Mouse (Mus musculus) lung, embryonic 16.5 days (tissue): ENCODE measurements around the gene Mphosph9. TPM values are rescaled to one million over a fixed set of nuclear protein-coding genes. Genes with fewer than 3 reads are reported as not detected.
"Not testable (repeated sequence)": the region's sequence is repeated elsewhere in the genome, so short reads cannot be mapped to it uniquely, and the experiment has no call there.

Source experiments
- ATAC-seq: fragments of 200-750 bp; cut with Nextera tagmentation; 2 replicates; pipeline ENCODE4 v1.8.0; 2017; ENCODE audit warnings: low read depth, mild to moderate bottlenecking, moderate library complexity
- H3K27ac ChIP-seq: fragments of 300-500 bp; sonication (generic); 2 replicates; pipeline ENCODE4 v1.5.1; 2014; ENCODE audit warnings: mild to moderate bottlenecking, control low read depth, low read length
- H3K27me3 ChIP-seq: fragments of 300-500 bp; sonication (generic); 2 replicates; pipeline ENCODE4 v1.6.1; 2014; ENCODE audit warnings: low read depth, low read length, mixed read lengths; ENCODE audit not compliant: control insufficient read depth, insufficient read depth
- H3K36me3 ChIP-seq: fragments of 300-500 bp; sonication (generic); 2 replicates; pipeline ENCODE4 v1.6.1; 2014; ENCODE audit warnings: low read length; ENCODE audit not compliant: control insufficient read depth, insufficient read depth
- H3K4me1 ChIP-seq: fragments of 300-500 bp; sonication (generic); replicated peaks from 2 replicates; pipeline ENCODE4 v1.6.1; 2014; ENCODE audit warnings: low read length, mixed read lengths; ENCODE audit not compliant: control insufficient read depth, insufficient read depth
- H3K4me2 ChIP-seq: fragments of 300-500 bp; sonication (generic); 2 replicates; pipeline ENCODE4 v1.6.1; 2014; ENCODE audit warnings: low read depth, low read length, control low read depth
- H3K4me3 ChIP-seq: fragments of 300-500 bp; sonication (generic); 2 replicates; pipeline ENCODE4 v1.5.1; 2014; ENCODE audit warnings: mild to moderate bottlenecking, low read length, control low read depth
- H3K9ac ChIP-seq: fragments of 300-500 bp; sonication (generic); 2 replicates; pipeline ENCODE4 v1.6.1; 2014; ENCODE audit warnings: low read length, control low read depth
- H3K9me3 ChIP-seq: fragments of 300-500 bp; sonication (generic); 2 replicates; pipeline ENCODE4 v1.6.1; 2016; ENCODE audit warnings: low read length; ENCODE audit not compliant: control insufficient read depth
- WGBS: fragments of 180-500 bp; shearing (Covaris S2); extraction: QIAGEN DNeasy Blood & Tissue Kit; methylation state at CpG from one replicate; pipeline ENCODE4 v1.1.7; 2014; 5-methylcytosine and 5-hydroxymethylcytosine counted together
- polyA plus RNA-seq: library from polyadenylated mRNA; unstranded; fragments of >200 nt; fragmentation: Nextera tagmentation; extraction: Ambion mirVana; gene quantifications from 2 replicates; pipeline ENCODE4 v1.2.1, GENCODE M21; 2015

Mphosph9 gene
- polyA plus RNA-seq, 1 experiment from 2014 or later, result 15.1 TPM

GRCm38 (mm10) chr5:124350350-124350749 is 22.6 kb upstream of the Mphosph9 start:
- no peak overlapping the region for H3K4me3 ChIP-seq
- H3K9ac ChIP-seq, result 0 out of 2 replicates have a peak overlapping the region, but pooled peaks have one; percentile 24
- peaks cover 29% of the 10 kb centered on the region for H3K36me3 ChIP-seq
- peaks cover 19% of the 10 kb centered on the region for H3K4me1 ChIP-seq
- ATAC-seq, result no peak
- no peaks in the 10 kb centered on the region for H3K9me3 ChIP-seq
- WGBS, result 74% methylated on average over 2 of the region's 2 CpGs
- H3K27ac ChIP-seq, result no peak overlapping the region
- H3K27me3 ChIP-seq, result no peaks in the 10 kb centered on the region
- H3K4me2 ChIP-seq, result peak overlapping the region; percentile 92; the same call in 1 of the 2 replicates

- Histone ChIP-seq H3K4me2 (no peak overlapping the region), H3K36me3 (peaks cover 35% of the 10 kb centered on the region), H3K9me3 (no peaks in the 10 kb centered on the region), H3K9ac (no peak overlapping the region), H3K27ac (no peak overlapping the region), H3K27me3 (no peaks in the 10 kb centered on the region), H3K4me1 (peaks cover 19% of the 10 kb centered on the region), H3K4me3 (no peak overlapping the region)
- ATAC-seq, result no peak
- 90% methylated on average over 17 of the region's 17 CpGs for WGBS
Observed at GRCm38 (mm10) chr5:124349196-124349595, 21.4 kb upstream of the Mphosph9 start.

- Histone ChIP-seq H3K4me1 (peaks cover 7% of the 10 kb centered on the region), H3K4me3 (no peak overlapping the region), H3K9me3 (no peaks in the 10 kb centered on the region), H3K4me2 (no peak overlapping the region), H3K27ac (no peak overlapping the region), H3K27me3 (no peaks in the 10 kb centered on the region), H3K36me3 (peaks cover 21% of the 10 kb centered on the region), H3K9ac (no peak overlapping the region)
- no peak for ATAC-seq
- WGBS, result 69% methylated on average over 8 of the region's 8 CpGs
Observed at GRCm38 (mm10) chr5:124342897-124343296, 15.1 kb upstream of the Mphosph9 start.

DNA sequence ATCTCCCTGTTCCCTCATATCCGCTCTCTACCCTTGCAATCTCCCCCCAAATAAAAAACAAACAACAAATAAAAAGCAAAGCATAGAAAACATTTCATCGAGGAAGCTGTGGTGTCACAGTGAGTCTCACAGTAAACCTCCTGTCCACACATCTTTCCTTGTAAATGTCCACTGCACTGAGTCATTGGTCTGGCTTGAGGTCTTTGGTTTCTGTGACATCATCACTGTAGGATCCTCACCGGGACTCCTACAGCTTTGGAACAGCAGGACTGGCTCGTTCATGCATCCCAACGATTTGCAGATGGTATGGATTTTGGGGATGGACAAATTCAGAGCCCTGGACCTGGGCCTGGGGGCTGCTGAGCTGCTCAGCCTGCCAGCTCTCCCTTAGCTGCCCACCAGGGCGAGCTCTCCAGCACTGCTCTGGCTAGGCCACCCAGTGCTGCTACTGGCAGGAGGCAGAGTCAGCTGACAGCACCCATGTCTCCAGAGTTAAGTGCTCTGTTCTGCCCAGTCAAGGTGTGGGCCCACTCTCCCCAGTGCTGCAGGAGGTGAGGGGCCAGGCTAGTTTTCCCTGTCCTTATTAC is 14.1 kb upstream of the Mphosph9 start:
- 63% methylated on average over 6 of the region's 6 CpGs for WGBS
- H3K9ac ChIP-seq, H3K9me3 ChIP-seq, H3K4me2 ChIP-seq, H3K27ac ChIP-seq, H3K27me3 ChIP-seq, H3K4me3 ChIP-seq: not testable (repeated sequence)
- Histone ChIP-seq H3K36me3 (peaks cover 19% of the 10 kb centered on the region), H3K4me1 (peaks cover 16% of the 10 kb centered on the region)
- peak; percentile 18; the same call in 1 of the 2 replicates for ATAC-seq

- no peak overlapping the region for H3K4me3 ChIP-seq
- peaks cover 24% of the 10 kb centered on the region for H3K4me1 ChIP-seq
- no peaks in the 10 kb centered on the region for H3K27me3 ChIP-seq
- 88% methylated on average over 8 of the region's 8 CpGs for WGBS
- no peaks in the 10 kb centered on the region for H3K9me3 ChIP-seq
- no peak overlapping the region for H3K27ac ChIP-seq
- no peak for ATAC-seq
- H3K36me3 ChIP-seq, result 0 out of 2 replicates have a peak, but pooled peaks cover 2% of the 10 kb centered on the region
- no peak overlapping the region for H3K9ac ChIP-seq
- H3K4me2 ChIP-seq, result no peak overlapping the region
Observed at GRCm38 (mm10) chr5:124338791-124339190, 11.0 kb upstream of the Mphosph9 start.

DNA sequence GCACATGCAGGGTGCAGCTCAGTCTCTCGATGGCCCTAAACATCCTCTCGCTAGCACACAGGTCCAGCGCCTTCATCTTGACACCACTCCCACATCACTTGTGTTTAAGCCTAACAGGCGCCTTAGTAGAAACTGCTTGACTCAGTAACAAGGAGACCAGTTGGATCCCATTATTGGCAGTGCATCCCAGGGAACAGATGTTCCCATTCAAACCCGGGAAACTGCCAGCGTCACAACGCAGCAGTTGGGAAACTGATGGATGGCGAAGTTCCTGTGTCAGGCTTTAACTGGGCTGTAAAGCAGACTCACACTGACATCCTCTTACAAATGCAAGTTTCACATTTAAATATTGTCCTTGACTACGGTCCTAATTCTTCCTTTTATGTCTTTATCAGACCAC is 10.1 kb upstream of the Mphosph9 start:
- Histone ChIP-seq H3K9ac (peak overlapping the region; percentile 28; the same call in 1 of the 2 replicates), H3K27ac (peak overlapping the region; percentile 19; the same call in 1 of the 2 replicates), H3K4me1 (peaks cover 24% of the 10 kb centered on the region), H3K27me3 (no peaks in the 10 kb centered on the region), H3K9me3 (no peaks in the 10 kb centered on the region), H3K4me2 (0 out of 2 replicates have a peak overlapping the region, but pooled peaks have one; percentile 17), H3K4me3 (no peak overlapping the region), H3K36me3 (0 out of 2 replicates have a peak, but pooled peaks cover 2% of the 10 kb centered on the region)
- peak; percentile 73 for ATAC-seq
- 36% methylated on average over 9 of the region's 9 CpGs for WGBS

GRCm38 (mm10) chr5:124337103-124337502 is 9.3 kb upstream of the Mphosph9 start:
- peaks cover 24% of the 10 kb centered on the region for H3K4me1 ChIP-seq
- WGBS, result 69% methylated on average over 9 of the region's 9 CpGs
- no peak overlapping the region for H3K4me2 ChIP-seq
- no peaks in the 10 kb centered on the region for H3K9me3 ChIP-seq
- H3K9ac ChIP-seq, result no peak overlapping the region
- no peak for ATAC-seq
- peak overlapping the region; percentile 6; the same call in 1 of the 2 replicates for H3K27ac ChIP-seq
- H3K27me3 ChIP-seq, result no peaks in the 10 kb centered on the region
- H3K4me3 ChIP-seq, result no peak overlapping the region
- 0 out of 2 replicates have a peak, but pooled peaks cover 2% of the 10 kb centered on the region for H3K36me3 ChIP-seq

DNA sequence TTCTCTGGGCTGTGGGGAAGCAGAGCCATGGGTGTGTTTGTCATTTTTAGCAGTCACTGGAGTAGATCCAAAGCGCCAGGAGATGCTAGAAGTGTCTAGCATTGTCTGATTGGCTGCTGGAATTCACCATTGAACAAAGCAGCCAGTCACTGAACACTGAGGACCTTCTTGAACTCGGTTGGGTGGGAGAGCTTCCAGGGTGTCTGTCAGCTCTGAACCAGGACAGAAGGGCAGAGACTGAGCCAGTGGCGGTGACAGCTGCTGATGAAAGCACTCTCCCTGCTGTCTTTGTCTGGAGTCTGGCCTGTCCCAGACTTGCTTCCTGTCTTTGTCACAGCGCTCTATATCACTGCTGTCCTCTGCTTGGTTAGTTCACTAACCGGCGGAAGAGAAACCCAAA is 6.6 kb upstream of the Mphosph9 start:
- 31% methylated on average over 6 of the region's 6 CpGs for WGBS
- H3K4me1 ChIP-seq, result peaks cover 24% of the 10 kb centered on the region
- H3K4me2 ChIP-seq, result no peak overlapping the region
- no peaks in the 10 kb centered on the region for H3K9me3 ChIP-seq
- no peak overlapping the region for H3K4me3 ChIP-seq
- no peaks in the 10 kb centered on the region for H3K36me3 ChIP-seq
- H3K27me3 ChIP-seq, result no peaks in the 10 kb centered on the region
- peak overlapping the region; percentile 47 for H3K27ac ChIP-seq
- ATAC-seq, result peak; percentile 91
- no peak overlapping the region for H3K9ac ChIP-seq

DNA sequence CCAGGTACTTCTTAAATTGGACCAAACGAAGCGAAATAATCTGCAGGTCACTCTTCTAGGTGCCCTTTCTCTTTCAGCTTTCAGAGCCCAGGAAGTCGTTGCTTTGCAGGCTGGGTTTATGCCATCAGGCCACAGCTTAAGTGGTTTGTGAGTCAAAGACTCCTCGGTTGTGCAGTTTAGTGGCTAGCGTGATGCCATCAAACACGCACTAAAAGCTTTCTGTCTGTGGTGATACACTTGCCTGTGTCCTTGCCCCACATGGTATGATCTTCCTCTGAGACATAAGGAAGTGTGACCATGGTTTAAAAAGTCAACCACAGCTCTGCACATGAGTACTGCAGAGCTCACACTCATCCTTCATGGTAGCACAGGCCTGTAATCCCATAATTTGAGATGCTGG is 2.3 kb upstream of the Mphosph9 start:
- no peak for ATAC-seq
- Histone ChIP-seq H3K9ac (no peak overlapping the region), H3K27me3 (no peaks in the 10 kb centered on the region), H3K9me3 (no peaks in the 10 kb centered on the region), H3K36me3 (no peaks in the 10 kb centered on the region), H3K4me3 (no peak overlapping the region), H3K27ac (no peak overlapping the region), H3K4me1 (peaks cover 15% of the 10 kb centered on the region), H3K4me2 (no peak overlapping the region)
- 83% methylated on average over 6 of the region's 6 CpGs for WGBS
